Mouse (Mus musculus) ES-E14 (cell line): ENCODE measurements around the gene Rad23b.

Experiments used
- CHD2 ChIP-seq: IDR thresholded peaks from 2 replicates; pipeline ENCODE4 v1.6.1; 2014; ENCODE audit warnings: mild to moderate bottlenecking, low read depth, low read length, inconsistent platforms
- ZC3H11A ChIP-seq: IDR thresholded peaks from 2 replicates; pipeline ENCODE4 v1.6.1; 2012; ENCODE audit warnings: low read depth, mild to moderate bottlenecking, inconsistent platforms, low read length, borderline replicate concordance
- ZNF384 ChIP-seq: IDR thresholded peaks from 2 replicates; pipeline ENCODE4 v1.6.1; 2012; ENCODE audit warnings: low read depth, low read length, inconsistent platforms

- TF ChIP-seq CHD2 (no peak), ZC3H11A (no peak), ZNF384 (no peak)
Observed at GRCm38 (mm10) chr4:55405329-55405728, 55.5 kb downstream of the Rad23b start.
